Mouse (Mus musculus): ENCODE measurements at regions not wholly inside any gene's neighbourhood (a gene's known extent, or its start where the extent isn't known, plus 50 kb on each side); places are given as distances from the start of the nearest gene placed in this dataset.

DNA sequence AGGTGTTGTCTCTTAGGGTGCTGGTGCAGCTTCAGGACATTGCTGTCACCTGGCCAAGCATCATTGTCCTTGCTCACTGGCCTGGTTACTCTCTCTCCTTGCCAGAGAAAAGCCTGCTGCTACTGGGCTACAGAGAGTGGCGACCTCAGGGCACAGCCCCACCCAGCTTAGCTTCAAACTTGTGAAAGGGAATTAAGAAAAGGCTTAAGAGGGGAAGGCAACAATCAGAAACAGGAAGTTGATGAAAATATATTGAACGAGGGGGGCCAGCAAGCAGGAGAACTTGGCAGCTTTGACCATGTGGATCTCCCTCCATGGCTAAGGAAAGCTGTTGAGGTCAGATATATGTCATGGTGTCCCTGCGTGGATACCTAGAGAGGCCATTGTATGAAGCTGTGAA is 151.1 kb downstream of the Cd24a start:
- Histone ChIP-seq H3K9ac (no peak overlapping the region), H3K27ac (no peak overlapping the region), H3K4me2 (no peak overlapping the region), H3K4me1 (peaks cover under 1% of the 10 kb centered on the region; the same call in 1 of the 2 replicates), H3K4me3 (no peak overlapping the region), H3K36me3 (ENCODE audit: poor library complexity, severe bottlenecking) (no peaks in the 10 kb centered on the region), H3K9me3 (replicated peaks) (no peaks in the 10 kb centered on the region), H3K27me3 (no peaks in the 10 kb centered on the region)
- WGBS: 50% methylated on average over 3 of the region's 3 CpGs
- ATAC-seq: no peak

DNA sequence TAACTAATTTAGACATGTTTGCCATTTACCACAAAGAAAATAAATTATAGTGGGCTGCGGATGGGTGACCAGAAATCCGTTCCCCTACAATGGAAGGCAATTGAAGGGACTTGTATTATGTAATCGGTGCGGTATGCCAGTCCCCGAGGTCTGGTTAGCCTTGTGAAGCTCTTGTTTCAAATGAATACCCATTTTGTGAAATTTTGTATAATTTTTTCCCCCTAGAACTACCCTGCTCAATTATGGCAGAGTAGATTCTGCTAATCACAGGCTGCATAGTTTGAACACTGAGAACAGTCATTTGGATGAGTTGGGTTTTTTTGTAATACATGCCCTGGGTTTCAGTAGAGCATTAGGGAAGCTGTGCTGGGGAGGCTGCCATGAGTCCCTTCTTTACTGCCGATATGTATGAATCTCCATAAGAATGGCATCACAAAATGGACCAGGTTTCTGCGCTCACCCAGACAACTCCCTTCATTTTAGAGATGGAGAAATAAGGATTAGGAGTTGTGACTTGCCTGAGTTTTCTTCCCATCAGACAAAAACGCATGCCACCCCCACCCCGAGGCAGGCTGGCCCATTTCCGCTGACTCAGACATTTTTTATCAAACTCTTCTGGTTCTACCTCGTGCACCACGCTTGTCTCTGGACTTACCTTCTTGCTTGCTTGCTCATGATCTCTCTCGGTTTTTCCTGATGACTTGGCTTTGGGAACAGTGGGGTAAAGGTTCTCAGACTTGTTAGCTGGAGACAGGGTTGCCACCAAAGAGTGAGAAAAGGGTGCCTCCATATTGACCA is 155.7 kb downstream of the Cd24a start:
- no peaks in the 10 kb centered on the region for H3K4me1 ChIP-seq
- H3K4me2 ChIP-seq: no peak overlapping the region
- no peak overlapping the region for H3K27ac ChIP-seq
- no peak overlapping the region for H3K9ac ChIP-seq
- no peak overlapping the region for H3K4me3 ChIP-seq
- no peaks in the 10 kb centered on the region for H3K9me3 ChIP-seq (replicated peaks)
- H3K27me3 ChIP-seq: no peaks in the 10 kb centered on the region
- peak; percentile 27 for ATAC-seq
- H3K36me3 ChIP-seq (ENCODE audit: poor library complexity, severe bottlenecking): no peaks in the 10 kb centered on the region
- WGBS: 75% methylated on average over 13 of the region's 13 CpGs

DNA sequence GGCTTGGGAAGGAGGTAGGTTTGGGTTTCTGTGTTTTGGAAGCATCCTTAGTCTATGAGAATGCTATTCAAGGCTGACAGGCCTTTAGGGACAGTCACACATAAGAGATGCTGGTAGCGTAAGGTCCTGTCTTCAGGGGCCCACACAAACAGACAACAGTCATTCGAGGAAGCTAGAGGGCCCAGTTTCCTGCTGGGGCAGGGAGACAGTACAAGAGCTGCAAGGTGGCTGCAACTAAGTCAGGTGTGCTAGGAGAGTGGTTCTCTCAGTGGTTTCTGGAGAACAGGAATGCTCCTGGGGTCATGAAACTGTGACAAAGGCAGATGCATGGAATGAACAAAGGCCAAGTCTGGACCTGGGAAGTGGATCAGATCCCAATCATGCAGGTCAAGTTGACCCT is 161.1 kb downstream of the Cd24a start:
- peaks cover 31% of the 10 kb centered on the region for H3K4me1 ChIP-seq
- no peaks in the 10 kb centered on the region for H3K27me3 ChIP-seq
- WGBS: 98% methylated on average over 2 of the region's 2 CpGs

DNA sequence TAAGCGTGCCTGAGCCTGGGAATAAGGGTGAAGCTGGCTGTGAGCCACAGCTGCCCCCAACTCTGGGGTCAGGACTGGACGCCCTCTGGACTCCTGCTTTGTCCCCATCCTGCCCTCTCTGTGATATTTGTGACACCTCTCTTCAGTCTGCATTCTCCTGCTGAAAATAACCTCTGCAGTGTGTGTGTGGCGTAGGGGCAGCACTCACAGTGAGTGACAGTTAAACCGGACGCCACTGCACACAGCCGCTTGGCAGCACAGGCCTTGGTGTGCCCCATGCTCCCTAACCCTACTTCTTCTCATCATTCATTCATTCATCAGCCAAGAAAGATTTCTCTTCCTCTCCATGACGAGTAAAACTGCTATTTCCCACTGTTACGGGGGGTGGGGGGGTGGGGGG is 161.6 kb downstream of the Cd24a start:
- 49% methylated on average over 8 of the region's 8 CpGs for WGBS
- 0 out of 2 replicates have a peak, but pooled peaks have one; percentile 2 for ATAC-seq
- Histone ChIP-seq H3K4me3 (no peak overlapping the region), H3K4me1 (peaks cover 31% of the 10 kb centered on the region), H3K9ac (0 out of 2 replicates have a peak overlapping the region, but pooled peaks have one; percentile 26), H3K4me2 (no peak overlapping the region; the same call in 1 of the 2 replicates), H3K36me3 (ENCODE audit: poor library complexity, severe bottlenecking) (no peaks in the 10 kb centered on the region), H3K9me3 (replicated peaks) (no peaks in the 10 kb centered on the region), H3K27me3 (no peaks in the 10 kb centered on the region), H3K27ac (no peak overlapping the region; the same call in 1 of the 2 replicates)

More for the DNA sequence above, 161.1 kb downstream of the Cd24a start:
- no peak overlapping the region for H3K4me2 ChIP-seq
- no peak overlapping the region for H3K4me3 ChIP-seq
- no peak overlapping the region for H3K9ac ChIP-seq
- ATAC-seq: no peak
- no peak overlapping the region for H3K27ac ChIP-seq
- no peaks in the 10 kb centered on the region for H3K36me3 ChIP-seq (ENCODE audit: poor library complexity, severe bottlenecking)
- no peaks in the 10 kb centered on the region for H3K9me3 ChIP-seq (replicated peaks)

DNA sequence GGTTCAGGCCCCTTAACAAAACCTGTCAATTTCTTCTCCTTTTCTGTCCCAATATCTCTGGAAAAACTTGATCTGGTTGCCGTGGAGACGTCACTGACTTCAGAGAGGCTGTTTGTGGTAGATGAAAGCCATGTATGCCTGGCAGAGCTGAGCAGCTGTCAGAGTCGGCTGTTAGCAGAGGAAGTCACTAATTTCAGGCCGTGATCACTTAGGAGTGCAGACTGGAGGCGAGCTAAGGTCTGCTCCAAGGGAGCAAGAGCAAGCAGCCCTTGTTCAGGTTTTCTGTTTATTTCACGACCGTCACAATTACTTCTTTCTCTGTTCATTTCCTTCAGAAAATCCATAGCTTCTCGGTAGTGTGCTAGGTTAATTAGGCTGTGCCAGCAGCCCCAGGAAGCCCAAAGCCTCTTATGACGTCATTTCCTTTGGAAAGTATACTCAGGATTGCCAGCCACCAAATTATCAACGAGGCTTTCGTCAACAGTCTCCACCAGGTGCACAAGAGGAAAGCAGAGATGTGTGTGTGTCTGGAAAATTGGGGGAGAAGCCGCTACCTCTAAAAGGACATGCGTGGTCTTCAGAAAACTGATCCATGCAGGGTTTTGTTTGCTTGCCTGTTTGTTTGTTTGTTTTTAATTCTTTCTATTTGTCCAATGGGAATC is 161.2 kb downstream of the Qrsl1 start:
- H3K4me2 ChIP-seq: peak overlapping the region; percentile 44
- ATAC-seq: peak; percentile 88

DNA sequence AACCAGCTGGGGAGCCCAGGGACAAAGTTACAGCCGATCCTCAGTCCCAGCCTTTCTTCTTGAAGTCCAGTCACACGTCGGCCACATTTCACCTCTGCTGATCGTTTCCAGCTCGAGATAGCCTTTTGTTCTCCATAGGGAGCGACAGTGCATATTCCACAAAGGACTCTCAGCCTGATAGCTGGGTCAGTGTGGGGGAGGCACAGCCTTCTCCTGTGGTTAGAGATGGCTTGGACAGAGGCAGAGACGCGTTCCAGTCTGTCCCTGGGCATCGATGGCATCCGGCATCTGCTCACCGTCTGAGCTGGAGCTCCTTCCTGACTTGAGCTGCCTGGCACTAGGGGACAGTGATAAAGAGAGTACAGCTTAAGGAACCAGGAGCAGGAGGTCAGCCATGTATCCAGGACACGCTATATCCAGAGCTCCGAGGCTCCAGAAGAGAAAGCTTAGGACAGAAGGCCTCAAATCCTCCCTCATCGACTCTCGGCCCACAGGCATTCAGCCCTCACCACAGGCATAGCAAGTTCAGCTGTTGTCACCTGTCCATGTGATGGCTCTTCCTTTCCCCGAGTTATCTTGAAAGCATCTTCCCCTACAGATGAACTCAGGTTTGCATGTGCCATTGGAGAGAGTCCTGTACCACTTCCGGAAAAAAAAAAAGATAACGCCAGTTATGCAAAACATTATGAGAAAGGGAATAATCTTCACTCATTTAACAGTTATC is 160.0 kb downstream of the Qrsl1 start:
- ATAC-seq: no peak
- H3K27me3 ChIP-seq: no peaks in the 10 kb centered on the region
- H3K9ac ChIP-seq: no peak overlapping the region
- H3K36me3 ChIP-seq (ENCODE audit: poor library complexity, severe bottlenecking): no peaks in the 10 kb centered on the region
- H3K9me3 ChIP-seq (replicated peaks): no peaks in the 10 kb centered on the region
- no peak overlapping the region for H3K27ac ChIP-seq
- H3K4me2 ChIP-seq: no peak overlapping the region
- H3K4me3 ChIP-seq: no peak overlapping the region
- WGBS: 58% methylated on average over 18 of the region's 18 CpGs
- peaks cover 31% of the 10 kb centered on the region for H3K4me1 ChIP-seq

More for the DNA sequence above, 161.2 kb downstream of the Qrsl1 start:
- no peak overlapping the region for H3K4me3 ChIP-seq
- H3K27me3 ChIP-seq: no peaks in the 10 kb centered on the region
- WGBS: 25% methylated on average over 13 of the region's 13 CpGs
- peaks cover 31% of the 10 kb centered on the region for H3K4me1 ChIP-seq
- no peaks in the 10 kb centered on the region for H3K36me3 ChIP-seq (ENCODE audit: poor library complexity, severe bottlenecking)
- H3K27ac ChIP-seq: peak overlapping the region; percentile 57
- no peaks in the 10 kb centered on the region for H3K9me3 ChIP-seq (replicated peaks)
- peak overlapping the region; percentile 26; the same call in 1 of the 2 replicates for H3K9ac ChIP-seq

DNA sequence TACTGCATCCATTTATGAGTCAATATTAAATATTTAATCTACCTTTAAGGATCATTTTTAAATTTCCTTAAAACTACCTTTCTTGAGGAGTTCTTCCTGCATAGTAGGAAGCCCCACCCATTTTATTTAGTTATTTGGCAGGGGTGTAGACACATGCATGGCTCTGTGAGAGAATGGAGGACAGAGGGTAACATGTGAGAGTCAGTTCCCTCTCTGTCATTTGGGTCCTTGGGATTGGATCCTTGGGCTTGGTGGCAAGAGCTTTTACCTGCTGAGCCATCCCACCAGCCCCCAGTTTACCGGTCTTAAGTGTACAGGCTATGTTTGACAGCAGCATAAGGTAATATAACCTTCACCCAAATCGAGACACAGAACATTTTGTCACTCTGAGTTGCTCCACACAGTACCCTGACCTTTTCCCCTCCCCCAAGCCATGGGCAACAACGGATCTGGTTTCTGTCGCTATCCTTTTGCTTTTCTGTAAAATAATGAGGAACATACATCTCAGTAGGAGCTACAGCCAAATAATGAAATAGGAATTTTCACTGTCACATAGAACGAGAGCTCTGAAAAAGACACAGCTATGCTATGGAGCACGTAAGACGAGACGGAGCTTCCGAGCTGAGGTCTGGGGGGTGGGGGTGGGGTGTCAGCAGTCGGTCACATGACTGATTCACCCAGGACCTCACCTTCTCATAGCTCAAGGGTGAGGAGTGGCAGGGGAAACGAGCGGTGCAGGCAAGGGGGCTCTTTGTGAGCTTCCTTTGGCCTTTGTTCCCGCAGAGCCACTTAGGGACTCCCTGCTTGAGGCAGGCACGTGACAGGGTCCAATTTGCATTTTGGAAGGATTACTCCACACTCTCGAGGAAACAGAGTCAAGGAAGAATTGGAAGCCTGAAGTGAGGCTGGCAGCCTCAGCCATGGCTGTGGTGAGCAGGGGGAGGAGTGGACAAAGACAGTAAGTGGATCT is 159.2 kb downstream of the Qrsl1 start:
- H3K4me1 ChIP-seq: peaks cover 31% of the 10 kb centered on the region
- peak; percentile 84 for ATAC-seq
- H3K27ac ChIP-seq: peak overlapping the region; percentile 51
- H3K4me3 ChIP-seq: peak overlapping the region; percentile 22
- no peaks in the 10 kb centered on the region for H3K36me3 ChIP-seq (ENCODE audit: poor library complexity, severe bottlenecking)
- H3K27me3 ChIP-seq: no peaks in the 10 kb centered on the region
- 3% methylated on average over 15 of the region's 15 CpGs for WGBS
- no peaks in the 10 kb centered on the region for H3K9me3 ChIP-seq (replicated peaks)
- peak overlapping the region; percentile 54 for H3K4me2 ChIP-seq
- no peak overlapping the region for H3K9ac ChIP-seq

DNA sequence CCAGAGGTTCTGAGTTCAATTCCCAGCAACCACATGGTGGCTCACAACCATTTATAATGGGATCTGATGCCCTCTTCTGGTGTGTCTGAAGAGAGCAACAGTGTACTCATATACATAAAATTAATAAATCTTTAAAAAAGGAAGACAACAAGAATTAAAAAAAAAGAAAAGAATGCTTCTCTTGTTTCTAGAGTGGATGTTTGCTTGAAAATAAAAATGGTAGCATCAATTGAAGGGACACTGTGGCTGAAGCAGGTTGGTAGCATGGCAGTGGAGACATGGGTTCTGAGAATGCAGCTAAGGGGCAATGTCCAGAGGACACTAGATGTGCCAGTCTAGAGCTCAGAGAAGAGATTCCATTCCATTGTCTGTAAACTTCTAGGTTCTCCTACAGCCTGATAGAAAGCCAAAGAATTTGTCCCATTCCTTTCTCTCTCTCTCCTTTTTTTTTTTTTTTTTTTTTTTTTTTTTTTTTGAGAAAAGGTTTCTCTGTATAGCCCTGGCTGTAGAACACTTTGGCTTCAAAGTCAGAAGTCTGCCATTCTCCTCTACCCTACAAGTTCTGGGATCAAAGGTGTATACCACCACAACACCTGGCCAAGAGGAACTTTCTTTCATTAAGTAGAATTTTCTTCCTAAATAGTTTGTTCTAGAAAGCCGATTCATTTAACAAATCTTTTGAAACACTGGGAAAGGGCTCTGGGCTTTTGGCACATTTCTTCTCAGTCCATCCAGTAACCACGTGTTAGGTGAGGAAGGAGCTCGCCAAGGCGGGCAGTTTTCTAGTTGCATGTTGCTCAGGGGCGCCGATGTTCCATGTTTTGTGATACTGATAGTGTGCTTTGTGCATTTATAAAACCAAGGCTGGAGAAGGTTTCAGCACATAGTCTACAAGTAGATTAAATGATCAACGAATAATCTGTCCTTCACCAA is 158.1 kb downstream of the Qrsl1 start:
- H3K9ac ChIP-seq: no peak overlapping the region
- H3K36me3 ChIP-seq (ENCODE audit: poor library complexity, severe bottlenecking): no peaks in the 10 kb centered on the region
- H3K9me3 ChIP-seq (replicated peaks): no peaks in the 10 kb centered on the region
- H3K4me1 ChIP-seq: peaks cover 31% of the 10 kb centered on the region
- H3K27me3 ChIP-seq: no peaks in the 10 kb centered on the region
- H3K4me3 ChIP-seq: no peak overlapping the region
- ATAC-seq: no peak
- no peak overlapping the region for H3K27ac ChIP-seq
- WGBS: 96% methylated on average over 7 of the region's 7 CpGs
- no peak overlapping the region; the same call in 1 of the 2 replicates for H3K4me2 ChIP-seq

DNA sequence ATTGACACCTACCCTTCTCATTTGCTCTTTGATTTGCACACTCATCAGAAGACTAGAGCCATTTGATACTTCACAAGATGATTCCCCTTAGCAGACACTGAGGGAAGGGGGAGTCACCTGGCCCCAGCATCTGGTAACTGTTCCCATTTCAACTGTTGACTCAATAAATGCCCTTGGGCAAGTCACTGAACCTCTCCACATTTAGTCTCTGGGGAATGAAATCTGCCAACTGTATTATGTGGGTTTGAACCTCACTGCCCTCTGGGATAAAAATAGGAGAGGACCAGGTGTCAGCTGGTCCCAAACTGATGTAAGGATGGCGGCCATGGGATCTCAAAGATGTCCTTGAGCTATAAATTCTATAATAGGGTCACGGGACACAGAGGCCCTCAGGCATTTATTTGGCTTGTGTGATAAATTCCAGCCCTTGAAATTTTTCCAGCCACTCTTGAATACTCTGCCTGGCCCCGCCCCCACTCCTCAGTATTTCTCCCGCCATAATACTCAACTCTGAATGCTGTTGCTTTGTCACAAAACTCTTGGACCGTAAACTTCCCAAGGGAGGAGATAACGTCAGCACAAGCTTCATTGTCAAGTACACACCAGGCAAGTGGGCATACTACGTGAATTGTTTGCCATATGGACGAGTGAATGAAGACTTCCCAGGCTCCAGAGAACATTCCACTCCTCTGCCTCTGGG is 155.5 kb downstream of the Qrsl1 start:
- H3K4me3 ChIP-seq: no peak overlapping the region
- 77% methylated on average over 8 of the region's 8 CpGs for WGBS
- no peaks in the 10 kb centered on the region for H3K27me3 ChIP-seq
- no peaks in the 10 kb centered on the region for H3K9me3 ChIP-seq (replicated peaks)
- no peaks in the 10 kb centered on the region for H3K36me3 ChIP-seq (ENCODE audit: poor library complexity, severe bottlenecking)
- peaks cover 16% of the 10 kb centered on the region for H3K4me1 ChIP-seq
- H3K4me2 ChIP-seq: no peak overlapping the region
- H3K9ac ChIP-seq: no peak overlapping the region
- ATAC-seq: no peak
- H3K27ac ChIP-seq: no peak overlapping the region

DNA sequence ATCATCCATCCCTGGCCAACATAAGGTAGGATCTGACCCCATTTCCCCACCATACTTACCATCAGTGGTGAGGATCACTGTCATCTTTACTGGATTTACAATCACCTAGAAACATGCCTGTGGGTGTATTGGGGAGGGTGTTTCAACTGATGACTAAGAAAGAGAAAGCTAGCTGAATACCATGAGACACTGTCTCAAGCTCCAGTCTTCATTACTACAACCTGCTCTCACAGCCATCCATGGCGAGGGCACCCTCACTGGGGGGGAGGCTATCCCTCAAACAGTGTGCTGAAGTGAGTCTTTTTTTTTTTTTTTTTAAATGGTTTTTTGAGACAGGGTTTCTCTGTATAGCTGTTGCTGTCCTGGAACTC is 154.9 kb downstream of the Qrsl1 start:
- Histone ChIP-seq H3K36me3 (ENCODE audit: poor library complexity, severe bottlenecking) (no peaks in the 10 kb centered on the region), H3K4me2 (no peak overlapping the region), H3K9me3 (replicated peaks) (no peaks in the 10 kb centered on the region), H3K9ac (no peak overlapping the region), H3K27ac (no peak overlapping the region), H3K27me3 (no peaks in the 10 kb centered on the region), H3K4me3 (no peak overlapping the region), H3K4me1 (peaks cover 11% of the 10 kb centered on the region)
- no peak for ATAC-seq
- WGBS: 90% methylated on average over 1 of the region's 1 CpGs
